Mouse (Mus musculus) yolk sac, embryonic 10.5 days (tissue): ENCODE measurements around the gene Pgd.
"Not testable (repeated sequence)": the region's sequence is repeated elsewhere in the genome, so short reads cannot be mapped to it uniquely, and the experiment has no call there.

Source experiments
- DNase-seq: peaks from one replicate; pipeline ENCODE4 v3.0.0-alpha.2; 2017; ENCODE audit warnings: low spot score

Pgd gene

DNA sequence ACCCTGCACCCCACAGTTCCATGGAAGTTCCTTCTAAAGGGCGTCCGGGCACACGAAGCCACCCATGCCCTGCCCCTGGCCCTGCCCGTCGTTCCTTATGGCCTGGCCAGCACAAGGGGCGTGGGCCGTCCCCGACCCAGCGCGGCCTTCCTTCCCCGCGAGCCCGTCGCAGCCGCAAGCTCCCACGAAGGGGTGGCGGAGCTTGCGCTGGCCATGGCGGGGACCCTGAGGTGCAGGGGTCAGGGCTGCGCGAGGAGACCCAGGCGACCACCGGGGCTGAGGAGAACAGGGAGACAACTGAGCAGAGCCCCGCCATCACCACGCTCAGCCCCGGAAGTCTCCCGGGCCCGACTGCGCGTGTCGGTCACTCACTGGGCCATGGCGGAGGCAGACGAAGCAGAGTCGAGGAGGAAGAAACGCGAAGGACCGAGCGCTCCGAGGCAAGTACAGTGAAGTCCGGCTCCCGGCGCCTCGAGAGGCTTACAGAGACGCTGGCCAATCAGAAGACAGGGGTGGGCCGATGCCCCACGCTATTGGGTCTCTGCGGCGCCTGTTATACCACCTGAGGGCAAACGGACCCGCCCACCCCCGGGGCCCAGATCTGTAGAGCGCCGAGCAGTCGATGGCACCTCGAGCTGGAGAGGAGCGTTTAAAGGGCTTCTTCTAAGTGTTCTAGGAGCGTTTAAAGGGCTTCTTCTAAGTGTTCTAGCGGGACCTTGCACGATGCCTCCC is at the start of gene Pgd:
Gene Pgd, minus strand, starts transcription at position 557 of the 732 bp plus-strand sequence.
- DNase-seq = peak; percentile 96

DNA sequence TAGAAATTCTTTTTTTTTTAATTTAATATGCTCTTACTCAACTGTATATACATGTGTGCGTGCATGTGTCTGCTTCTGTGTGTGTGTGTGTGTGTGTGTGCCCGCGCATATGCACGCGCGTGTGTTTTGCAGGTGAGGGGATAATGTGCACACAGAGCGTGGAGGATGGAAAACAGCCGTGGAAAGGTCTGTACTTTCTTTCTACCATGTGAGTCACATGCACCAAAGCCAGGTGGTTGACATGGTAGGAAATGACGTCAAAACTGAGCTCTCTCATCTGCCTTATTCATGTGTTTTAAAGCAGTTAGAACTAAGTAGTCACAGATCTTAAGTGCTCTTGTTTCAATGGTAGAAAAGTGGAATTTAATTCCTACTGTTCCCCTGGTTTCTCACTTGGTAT is 49.4 kb upstream of the Pgd start:
- DNase-seq = no peak

DNA sequence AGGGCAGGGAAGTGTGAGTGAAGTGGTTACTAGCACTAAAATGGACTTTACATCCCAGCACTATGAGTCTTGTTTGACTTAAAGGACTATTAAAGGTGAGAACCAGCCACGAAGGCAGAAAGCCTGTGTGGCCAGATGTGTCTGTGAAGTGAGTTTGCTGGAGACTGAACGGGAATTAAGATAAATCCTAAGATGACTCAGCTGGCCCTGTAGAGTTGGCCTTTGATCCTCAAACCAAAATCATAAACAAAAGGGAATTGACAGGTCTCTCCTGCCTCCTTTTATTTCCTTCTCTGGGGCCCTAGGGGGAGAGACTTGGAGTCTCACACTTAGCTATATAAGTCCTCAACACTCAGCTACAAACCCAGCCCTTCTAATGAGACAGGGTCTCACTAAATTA is 48.8 kb upstream of the Pgd start:
- DNase-seq = no peak

DNA sequence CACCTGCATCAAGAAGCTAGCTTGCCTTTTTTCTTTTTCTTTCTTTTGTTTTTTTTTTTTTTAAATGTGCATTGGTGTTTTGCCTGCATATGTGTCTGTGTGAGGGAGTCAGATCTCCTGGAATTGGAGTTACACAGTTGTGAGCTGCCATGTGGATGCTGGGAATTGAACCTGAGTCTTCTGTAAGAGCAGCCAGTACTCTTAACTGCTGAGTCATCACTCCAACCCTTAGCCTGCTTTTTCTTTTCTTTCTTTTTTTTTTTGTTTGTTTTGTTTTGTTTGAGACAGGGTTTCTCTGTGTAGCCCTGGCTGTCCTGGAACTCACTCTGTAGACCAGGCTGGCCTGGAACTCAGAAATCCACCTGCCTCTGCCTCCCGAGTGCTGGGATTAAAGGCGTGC is 47.9 kb upstream of the Pgd start:
- not testable (repeated sequence) for DNase-seq

DNA sequence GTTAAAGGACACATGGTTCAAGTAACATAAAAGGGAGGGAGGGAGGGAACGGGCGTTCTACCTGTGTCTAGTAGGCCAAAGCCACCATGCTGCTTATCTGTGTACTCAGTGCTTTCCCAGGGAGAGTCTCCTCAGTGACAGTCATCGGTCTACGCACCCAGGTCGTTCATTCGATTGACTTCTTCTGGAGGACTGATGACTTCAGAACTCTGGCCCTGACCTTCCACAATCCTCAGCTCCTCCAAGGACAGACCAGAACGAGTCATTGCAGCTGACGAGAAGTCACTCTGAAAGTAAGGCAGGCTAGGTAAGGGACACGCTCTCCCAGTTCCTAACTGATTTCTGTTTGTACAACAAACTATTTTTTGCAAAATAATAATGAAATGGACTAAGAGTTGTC is 46.9 kb upstream of the Pgd start:
- DNase-seq = no peak

DNA sequence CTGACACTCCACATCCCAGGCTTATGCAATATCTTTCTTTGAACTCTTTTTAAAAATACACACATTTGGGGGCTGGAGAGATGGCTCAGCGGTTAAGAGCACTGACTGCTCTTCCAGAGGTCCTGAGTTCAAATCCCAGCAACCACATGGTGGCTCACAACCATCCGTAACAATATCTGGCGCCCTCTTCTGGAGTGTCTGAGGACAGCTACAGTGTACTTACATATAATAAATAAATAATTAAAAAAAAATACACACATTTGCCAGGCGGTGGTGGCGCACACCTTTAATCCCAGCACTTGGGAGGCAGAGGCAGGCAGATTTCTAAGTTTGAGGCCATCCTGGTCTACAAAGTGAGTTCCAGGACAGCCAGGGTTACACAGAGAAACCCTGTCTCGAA is 44.9 kb upstream of the Pgd start:
- DNase-seq = not testable (repeated sequence)

DNA sequence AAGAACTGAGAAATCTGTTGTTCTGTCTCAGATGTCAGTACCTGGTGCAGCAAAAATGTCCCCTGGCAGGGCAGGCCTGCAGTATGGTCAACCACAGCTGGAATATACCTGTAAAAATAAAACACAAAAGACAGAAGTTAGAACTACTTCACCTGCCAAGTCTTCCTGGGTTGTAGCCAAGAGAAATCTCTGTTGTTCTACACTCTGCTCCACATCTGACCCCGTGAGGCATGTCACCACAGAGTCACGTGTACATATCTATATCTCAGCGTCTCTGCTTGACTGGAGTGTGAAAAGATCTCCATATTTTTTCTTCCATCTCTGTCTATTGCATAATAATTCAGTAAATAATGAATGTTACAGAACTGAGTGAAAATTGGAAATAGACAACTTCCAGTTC is 35.9 kb upstream of the Pgd start:
- DNase-seq = no peak

DNA sequence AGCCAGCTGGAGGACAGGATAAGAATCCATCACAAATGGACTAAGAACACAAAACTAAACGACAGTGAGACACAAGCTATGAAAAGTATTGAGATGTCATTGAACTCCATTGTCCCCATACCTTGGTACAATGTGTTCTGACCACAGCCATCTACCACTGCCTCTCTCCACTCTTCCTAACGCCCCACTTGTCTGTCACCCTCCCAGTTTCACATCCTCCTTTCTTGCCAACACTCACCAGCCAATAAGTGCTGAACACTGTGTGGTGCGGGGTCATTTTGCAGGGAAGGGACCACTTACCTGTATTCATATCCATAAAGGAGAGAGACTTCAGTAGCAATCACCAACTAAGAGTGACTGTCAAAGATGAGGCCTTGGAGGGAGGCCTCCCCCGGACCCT is 34.5 kb upstream of the Pgd start:
- no peak for DNase-seq

DNA sequence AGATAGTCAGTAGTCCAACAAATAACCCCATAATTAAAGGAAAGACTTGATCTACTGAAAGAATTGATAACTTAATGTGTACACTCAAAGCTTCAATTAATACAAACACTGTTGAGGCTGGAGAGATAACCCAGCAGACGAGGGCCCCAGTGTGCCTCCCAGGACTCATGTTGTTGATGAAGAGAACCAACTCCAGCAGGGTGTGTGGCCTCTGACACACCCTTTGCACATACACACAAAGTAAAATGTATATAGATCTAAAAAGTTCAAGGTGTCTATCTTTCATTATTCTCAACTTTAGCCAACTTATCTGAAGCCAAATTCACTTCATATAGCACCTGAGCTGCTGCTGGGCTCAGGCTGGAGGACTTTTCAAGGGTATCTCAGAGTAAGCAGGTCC is 30.6 kb upstream of the Pgd start:
- DNase-seq = no peak

DNA sequence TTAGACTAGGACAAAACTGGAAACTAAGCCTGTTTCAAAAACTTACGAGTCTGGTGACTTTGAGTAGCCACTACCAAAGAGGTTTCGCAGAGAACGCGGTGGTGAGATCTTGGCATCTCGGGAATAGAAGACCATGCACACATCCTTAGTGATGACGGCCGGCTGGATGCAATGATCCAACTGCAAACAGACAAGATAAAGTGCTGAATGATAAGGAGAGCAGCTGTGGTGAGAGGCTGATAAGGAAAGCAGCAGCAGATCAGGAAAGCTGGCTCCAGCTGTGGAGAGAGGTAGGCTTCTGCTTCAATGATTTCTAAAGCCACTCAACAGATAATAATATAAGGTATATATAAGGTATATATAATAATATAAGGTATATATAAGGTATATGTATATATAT is 24.5 kb upstream of the Pgd start:
- DNase-seq = no peak

DNA sequence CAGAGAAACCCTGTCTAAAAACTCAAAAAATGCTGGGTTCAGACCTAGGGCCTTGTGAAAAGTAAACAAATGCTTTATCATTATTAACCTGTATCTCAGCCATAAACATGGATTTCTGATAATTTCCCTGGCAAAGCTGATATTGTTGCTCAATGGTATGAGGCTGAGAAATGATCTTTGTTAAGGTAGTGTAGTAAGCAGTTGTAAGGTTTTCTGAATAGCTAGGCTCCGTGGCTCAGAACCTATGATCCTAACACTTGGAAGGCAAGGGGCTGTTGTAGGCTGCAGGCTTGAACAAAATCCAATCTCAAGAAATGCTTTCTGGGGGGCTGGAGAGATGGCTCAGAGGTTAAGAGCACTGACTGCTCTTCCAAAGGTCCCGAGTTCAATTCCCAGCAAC is 22.0 kb upstream of the Pgd start:
- DNase-seq = no peak

DNA sequence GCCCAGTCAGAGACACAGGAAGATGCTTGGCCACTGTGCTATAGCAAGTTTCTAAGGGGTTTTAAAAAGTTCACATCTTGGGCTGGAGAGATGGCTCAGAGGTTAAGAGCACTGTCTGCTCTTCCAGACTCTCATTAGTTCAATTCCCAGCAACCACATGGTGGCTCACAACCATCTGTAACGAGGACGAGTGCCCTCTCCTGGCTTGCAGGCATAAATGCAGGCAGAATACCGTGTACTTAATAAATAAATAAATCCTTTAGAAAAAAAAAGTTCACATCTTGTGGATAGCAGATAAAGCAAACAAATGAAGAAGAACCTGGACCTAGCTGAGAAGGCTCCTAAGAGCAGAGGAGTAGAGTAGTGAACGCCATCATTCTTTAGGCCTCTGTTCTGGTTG is 16.2 kb upstream of the Pgd start:
- DNase-seq = no peak

DNA sequence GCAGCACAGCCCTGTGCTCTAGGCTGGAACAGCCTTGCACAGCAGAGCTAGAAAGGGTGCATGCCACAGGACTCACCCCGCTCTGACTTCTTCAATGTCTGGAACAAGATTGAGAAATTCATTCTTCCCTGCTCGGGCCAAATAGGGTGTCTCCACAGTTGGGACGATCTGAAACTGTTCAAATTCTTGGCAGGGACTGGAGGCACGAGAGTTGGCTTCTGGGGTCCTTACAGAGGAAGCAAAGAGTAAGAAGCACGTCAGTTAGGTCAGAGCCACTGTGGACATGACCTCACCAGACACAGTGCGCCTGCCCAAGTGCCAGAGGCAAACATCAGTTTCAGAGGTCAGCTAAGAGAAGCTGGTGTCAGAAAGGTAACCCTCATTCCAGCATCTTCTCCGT is 15.6 kb upstream of the Pgd start:
- DNase-seq = no peak

DNA sequence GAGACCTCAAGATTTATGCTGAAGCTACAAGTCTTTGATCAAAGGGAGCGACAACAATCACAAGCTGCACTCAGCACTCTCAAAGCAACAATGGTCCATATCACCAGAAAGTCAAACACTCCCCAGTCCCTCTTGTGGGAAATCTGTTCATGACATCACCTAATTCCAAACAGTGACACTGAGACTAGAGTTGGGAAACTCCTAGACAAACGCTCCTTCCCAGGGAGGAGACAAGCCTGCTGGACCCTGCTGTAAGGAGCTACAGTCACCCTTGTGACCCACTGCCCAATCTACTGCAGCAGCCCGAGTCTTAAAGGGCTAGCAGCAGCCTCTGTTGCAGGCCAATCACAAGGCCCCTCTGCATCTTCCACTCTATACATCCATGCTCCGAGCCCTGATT is 13.0 kb upstream of the Pgd start:
- DNase-seq = peak; percentile 52

DNA sequence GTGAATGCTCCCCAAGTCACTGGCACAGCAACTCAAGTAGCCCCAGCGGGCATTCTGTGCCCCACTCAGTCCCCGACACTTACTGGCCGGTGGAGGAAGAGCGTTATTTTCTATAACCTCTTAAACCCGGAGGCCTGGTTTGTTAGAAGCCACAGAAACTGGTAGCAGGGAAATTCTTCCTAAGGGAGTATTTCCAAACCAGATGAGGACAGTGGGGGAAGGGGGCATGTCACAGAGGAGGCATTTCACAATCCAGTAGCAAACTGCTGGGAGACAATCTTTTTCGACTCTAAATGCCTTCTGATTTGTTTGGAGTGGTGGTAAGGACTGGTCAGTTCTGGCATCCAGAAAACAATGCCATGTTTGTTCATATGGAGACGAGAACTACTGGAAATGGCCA is 12.6 kb upstream of the Pgd start:
- DNase-seq = no peak

DNA sequence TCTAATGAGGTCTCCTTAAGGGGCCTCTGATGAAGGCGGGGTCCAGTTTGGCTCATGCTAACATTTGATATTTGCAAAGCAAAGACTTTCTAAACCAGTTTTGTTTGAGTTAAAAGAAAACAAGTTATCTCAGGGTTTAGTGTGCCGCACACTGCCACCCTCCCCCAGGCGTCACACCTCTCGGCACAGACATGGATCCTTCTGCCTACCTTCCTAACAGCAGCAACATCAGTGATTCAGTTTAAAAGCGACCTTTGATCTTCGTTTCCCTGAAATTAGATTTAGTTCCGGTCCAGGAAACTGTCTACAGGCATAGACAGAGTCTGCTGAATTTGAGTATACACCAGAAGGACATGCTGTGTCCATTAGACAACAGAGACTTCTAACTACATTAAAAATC is 11.8 kb upstream of the Pgd start:
- no peak for DNase-seq

DNA sequence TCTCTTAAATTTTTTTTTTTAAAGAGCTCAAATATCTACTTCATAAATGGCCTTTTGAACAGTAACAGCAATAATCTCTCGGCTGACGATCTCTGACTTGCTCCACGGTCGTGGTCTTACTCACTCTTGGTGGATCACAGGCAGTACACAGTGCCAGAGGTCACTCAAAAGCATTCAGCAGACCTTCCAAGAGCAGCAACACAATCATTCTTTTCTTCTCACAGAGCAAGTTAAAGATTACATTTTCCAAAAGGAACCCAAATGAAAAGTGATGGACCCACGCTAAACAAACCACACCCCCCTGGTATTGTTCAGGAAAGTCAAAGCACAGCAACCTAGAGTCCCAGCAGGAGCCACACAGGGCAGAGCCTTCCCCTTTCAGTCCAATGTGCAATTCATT is 10.5 kb upstream of the Pgd start:
- no peak for DNase-seq

DNA sequence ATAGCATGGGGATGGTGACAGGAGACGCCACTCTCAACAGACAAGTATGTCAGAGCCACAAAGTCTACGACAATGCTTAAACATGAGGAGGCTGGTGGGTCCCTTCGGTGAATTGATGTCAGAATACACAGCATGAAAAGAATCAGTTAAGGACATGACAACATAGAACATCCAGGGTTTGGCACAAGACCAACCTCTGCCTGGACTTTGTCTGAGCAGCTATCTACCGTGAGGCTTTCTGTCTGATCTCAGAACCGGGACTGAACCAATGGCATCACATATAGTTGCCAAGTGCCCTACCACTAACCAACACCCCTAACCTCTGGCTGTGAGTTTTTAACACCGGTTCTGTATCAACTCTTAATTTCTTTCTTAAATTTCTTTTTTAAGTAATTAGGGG is 10.1 kb upstream of the Pgd start:
- DNase-seq = no peak

DNA sequence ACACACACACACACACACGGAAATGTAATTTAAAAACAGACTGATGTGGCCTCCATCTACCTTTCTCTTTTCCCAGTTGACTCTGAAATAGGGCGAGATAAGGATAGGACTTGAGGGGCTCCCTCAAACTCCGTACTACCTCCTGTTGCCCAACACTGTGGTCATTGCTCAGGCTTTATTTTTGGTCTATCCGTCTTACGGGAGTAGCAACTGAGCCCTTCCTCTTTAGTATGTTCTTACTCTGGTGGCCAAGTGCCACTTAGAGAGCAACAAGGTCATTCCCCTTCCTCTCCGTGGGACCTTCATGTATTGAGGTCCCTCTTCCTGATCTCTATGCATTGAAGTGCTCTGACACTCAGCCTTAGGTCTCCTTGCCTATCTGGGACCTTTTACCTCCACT is 7.1 kb upstream of the Pgd start:
- DNase-seq = no peak

DNA sequence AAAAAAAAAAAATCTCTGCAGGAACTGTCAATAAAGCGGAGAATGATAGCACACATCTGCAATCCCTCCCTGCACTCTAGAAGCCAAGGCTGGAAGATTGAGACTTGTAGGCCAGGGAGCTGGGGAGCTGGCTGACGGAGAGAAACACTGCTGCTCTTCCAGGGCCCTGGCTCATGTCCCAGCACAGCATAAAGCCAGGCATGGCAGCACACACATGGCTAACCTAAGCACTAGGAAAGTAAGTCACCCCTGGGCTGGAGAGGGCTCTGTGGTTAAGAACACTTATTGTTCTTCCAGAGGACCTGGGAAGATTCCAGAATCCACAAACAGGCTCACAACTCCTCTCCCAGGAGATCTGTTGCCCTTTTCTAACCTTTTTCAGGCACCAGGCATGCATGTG is 6.1 kb upstream of the Pgd start:
- DNase-seq = no peak

DNA sequence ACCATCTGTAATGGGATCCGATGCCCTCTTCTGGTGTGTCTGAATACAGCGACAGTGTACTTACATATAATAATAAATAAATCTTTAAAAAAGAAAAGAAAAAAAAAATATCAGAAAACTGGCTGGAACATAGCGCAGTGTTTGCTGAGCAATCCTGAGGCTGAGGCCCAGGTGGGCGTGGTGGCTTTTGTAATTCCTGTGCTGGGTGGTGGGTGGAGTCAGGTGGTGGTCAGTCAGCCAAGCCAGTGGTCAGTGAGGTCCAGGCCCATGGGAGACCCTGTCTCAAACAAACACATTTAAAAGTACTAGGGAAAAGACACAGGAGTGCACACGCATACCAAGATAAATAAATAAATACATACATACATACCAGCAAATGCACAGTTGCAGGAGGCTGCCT is 5.5 kb upstream of the Pgd start:
- DNase-seq = peak; percentile 60

DNA sequence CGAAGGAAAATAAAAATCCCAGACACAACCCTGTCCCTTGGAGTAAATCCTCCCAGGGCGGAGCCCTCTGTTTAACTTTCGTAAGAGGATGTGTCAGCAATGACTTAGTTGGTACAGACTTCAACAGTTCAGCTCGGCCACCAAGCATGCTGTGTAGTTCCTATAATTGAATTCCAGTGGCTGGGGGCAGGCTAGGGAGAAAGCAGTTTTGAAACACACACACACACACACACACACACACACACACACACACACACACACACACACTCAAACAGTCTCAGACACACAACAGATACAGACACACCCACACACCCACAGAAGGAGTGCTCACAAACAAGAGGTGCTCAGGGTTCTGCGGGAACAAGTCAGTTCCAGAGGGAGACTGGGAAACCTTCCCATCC is 5.0 kb upstream of the Pgd start:
- DNase-seq = peak; percentile 61

DNA sequence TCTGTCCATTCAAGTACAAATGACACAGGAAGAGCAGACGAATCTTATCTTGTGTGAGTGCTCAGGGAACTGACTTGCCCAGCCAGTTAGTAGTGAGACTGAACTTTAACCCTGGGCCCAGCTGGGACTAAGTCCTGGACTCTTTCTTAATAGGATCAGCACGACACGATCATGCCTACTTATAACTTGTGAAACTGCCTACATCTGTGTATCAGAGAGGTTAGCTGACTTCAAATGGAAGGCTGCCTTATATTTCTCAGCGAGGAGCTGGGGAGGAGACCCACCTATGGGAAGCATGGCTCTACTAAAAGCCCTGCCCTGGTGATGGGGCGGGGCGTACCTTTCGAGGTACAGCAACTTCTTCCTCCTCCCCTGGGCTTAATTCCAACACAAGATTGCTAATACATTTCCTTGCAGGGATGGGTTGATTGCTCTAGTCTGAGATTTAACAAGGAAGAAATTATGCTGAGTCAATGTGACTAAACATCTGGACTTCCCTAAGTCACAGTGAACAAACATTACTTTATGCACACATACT is 3.9 kb upstream of the Pgd start:
- peak; percentile 79 for DNase-seq

DNA sequence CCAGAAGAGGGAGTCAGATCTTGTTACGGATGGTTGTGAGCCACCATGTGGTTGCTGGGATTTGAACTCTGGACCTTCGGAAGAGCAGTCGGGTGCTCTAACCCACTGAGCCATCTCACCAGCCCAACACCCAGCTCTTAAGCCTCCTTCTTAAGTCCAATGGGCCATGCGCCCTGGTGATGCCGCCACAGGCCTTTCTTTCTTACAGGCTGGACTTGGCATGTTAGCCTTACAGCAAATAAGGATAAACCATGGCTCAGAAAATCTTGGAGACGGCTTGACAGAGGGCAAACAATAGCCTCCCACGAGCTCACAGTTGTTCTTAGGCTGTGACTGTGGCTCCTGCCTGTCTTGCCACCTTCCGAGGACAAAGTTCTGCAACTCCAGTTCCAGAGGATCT is 3.4 kb upstream of the Pgd start:
- DNase-seq = not testable (repeated sequence)
